Mouse (Mus musculus) natural killer cell, adult 2 months (primary cell): ENCODE measurements around the gene Wdr59.
A peak's percentile ranks its signal among the peaks of the same experiment; 100 is the strongest.

Source experiments
- DNase-seq, 2 experiments: peaks; one replicate each; pipeline ENCODE4 v3.0.0; 2022; ENCODE audit warnings: low spot score in 2 of 2

Wdr59 gene

GRCm38 (mm10) chr8:111521713-111522429, at the start of gene Wdr59:
Wdr59 (minus strand) TSS chr8:111522092.
- DNase-seq = peak; percentile 98

GRCm38 (mm10) chr8:111571661-111572060, 49.8 kb upstream of the Wdr59 start:
- no peak for DNase-seq

GRCm38 (mm10) chr8:111570432-111570831, 48.5 kb upstream of the Wdr59 start:
- DNase-seq = peak in 1 of 2 experiments; percentile 33

GRCm38 (mm10) chr8:111569926-111570325, 48.0 kb upstream of the Wdr59 start:
- DNase-seq = no peak

- DNase-seq = no peak
Observed at GRCm38 (mm10) chr8:111568029-111568428, 46.1 kb upstream of the Wdr59 start.

GRCm38 (mm10) chr8:111567571-111567970, 45.7 kb upstream of the Wdr59 start:
- DNase-seq = no peak

- no peak for DNase-seq
Observed at GRCm38 (mm10) chr8:111566326-111566725, 44.4 kb upstream of the Wdr59 start.

GRCm38 (mm10) chr8:111565784-111566191, 43.9 kb upstream of the Wdr59 start:
- no peak for DNase-seq

- DNase-seq = no peak
Observed at GRCm38 (mm10) chr8:111564093-111564492, 42.2 kb upstream of the Wdr59 start.

GRCm38 (mm10) chr8:111563687-111564086, 41.8 kb upstream of the Wdr59 start:
- no peak for DNase-seq

- no peak for DNase-seq
Observed at GRCm38 (mm10) chr8:111563075-111563474, 41.2 kb upstream of the Wdr59 start.

GRCm38 (mm10) chr8:111562274-111562803, 40.4 kb upstream of the Wdr59 start:
- no peak for DNase-seq

- DNase-seq = peak; percentile 20 to 46
Observed at GRCm38 (mm10) chr8:111561824-111562223, 39.9 kb upstream of the Wdr59 start.

- DNase-seq = no peak
Observed at GRCm38 (mm10) chr8:111551511-111552130, 29.7 kb upstream of the Wdr59 start.

- DNase-seq = no peak
Observed at GRCm38 (mm10) chr8:111550002-111550870, 28.3 kb upstream of the Wdr59 start.

- DNase-seq = no peak
Observed at GRCm38 (mm10) chr8:111548201-111548600, 26.3 kb upstream of the Wdr59 start.

- no peak for DNase-seq
Observed at GRCm38 (mm10) chr8:111547144-111547543, 25.3 kb upstream of the Wdr59 start.

GRCm38 (mm10) chr8:111545406-111546156, 23.7 kb upstream of the Wdr59 start:
- no peak for DNase-seq

GRCm38 (mm10) chr8:111543712-111544380, 22.0 kb upstream of the Wdr59 start:
- DNase-seq = no peak

GRCm38 (mm10) chr8:111539422-111540076, 17.7 kb upstream of the Wdr59 start:
- no peak for DNase-seq
